Mouse (Mus musculus): ENCODE measurements at regions not wholly inside any gene's neighbourhood (a gene's known extent, or its start where the extent isn't known, plus 50 kb on each side); places are given as distances from the start of the nearest gene placed in this dataset.
"Not testable (repeated sequence)": the region's sequence is repeated elsewhere in the genome, so short reads cannot be mapped to it uniquely, and the experiment has no call there.

DNA sequence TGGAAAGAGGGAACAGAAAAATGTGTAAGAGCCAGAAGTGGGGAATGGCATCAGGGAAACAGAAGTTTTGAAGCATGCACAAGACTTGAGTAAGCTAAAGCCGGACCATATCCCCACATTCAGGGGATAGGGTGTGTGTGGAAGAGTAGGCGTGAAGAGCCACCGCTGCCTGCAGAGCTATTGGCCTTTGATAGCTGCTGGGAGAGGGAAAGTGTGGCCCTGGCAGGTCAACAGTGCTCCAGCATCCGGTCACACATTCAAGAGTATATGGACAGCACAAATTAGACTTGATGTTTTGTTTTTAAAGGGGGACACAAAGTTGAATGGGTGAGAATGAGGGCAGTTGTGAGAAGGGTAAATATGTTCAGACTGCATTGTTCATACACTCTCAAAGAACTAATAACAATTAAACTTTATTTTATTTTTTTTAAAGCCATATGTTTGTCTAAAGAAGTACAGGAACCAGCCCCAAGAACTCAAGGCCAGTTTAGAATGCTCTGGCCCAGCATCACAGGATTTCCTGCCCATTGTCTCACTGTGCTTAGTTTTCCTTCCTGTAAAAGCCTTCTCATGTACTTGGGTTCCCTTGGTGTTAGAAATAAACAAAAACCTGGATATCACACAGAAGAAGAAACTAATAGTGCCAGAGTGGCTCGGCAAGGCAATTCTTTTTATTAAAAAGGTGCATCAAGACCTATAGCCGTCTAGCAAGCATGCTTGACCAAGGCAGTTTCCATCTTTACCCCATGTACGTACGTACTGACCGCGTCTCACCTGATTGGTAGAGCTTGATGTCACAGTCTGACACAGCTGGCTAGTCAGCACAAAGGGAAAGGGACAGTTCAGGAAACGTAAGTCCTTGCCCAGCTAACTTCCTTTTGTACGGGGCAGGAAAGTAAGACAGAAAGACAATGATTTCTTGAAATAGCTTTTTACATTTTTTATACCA lies 144.6 kb upstream of the Rbbp6 start:
- DNase-seq: peak; percentile 39 to 57

DNA sequence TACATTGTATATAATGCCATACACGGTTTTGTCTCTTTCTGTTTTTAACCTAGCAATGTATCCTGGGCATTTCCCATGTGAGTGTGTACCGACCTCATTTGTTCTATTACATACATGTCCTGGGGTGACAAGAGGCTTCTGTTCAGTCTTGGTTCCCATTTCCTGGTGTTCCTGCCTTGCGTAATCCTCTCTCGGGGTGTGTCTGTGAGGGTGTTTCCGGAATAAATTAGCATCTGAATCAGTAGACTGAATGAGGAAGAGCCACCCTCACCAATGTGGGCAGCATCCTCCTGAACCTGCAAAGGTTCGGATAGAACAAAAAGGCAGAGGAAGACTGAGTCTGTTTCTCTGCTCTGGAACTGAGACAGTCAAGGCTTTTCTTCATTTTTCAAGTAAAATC lies 142.1 kb upstream of the Rbbp6 start:
- peak in 1 of 2 experiments; percentile 25 for DNase-seq

DNA sequence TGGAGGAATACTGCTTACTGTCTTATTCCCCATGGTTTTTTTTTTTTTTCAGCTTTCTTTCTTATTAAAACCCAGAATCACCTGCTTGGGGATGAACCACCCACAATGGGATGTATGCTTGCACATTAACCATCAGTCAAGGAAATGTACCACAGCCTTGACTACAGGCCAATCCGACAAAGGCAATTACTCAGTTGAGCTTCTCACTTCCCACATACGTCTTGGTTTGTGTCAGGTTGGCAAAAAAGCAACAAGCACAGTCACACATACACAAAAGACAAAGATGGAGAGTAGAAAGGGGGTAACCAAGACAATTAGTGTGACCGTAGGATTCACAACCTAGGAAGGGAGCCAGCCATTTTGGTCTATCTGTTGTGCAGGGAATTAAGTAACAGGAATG lies 126.4 kb upstream of the Rbbp6 start:
- DNase-seq: no peak

DNA sequence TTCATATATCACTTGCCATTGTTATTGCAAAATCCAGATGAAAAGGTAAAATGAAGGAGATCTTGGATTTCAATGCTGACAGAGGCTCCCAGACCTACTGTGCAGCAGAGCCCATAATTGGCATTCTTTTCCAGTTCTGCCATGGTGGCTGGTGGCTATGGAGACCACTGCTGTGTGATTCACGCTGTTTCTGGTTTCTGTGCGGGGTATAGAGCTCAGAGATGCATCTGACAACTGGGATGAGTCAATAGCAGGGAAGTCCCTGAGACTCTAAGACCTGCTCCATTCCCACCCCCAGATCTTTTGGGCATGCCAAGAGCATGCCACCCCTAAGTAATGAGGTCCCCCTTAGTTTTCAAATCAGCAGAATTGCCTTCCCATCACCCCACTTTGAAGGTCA lies 120.7 kb upstream of the Rbbp6 start:
- no peak for DNase-seq

DNA sequence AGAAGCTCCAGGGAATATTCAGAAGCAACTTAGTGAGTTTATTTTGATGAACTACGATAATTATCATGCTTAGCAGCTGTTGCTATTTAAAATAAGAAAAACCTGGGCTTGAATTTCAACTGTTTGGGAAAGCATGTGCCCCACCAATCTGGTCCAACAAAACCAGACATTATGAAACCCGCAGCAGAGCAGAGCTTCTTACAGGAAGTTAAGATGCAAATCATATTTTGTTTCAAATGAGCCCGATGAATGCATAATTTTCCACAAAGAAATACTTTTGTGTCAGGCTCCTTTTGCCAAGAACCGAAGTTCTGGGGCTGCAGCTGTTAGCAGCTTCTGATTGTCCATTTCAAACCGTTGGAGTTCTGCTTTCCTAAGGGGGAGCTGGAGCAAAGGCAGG lies 118.1 kb upstream of the Rbbp6 start:
- DNase-seq: no peak

DNA sequence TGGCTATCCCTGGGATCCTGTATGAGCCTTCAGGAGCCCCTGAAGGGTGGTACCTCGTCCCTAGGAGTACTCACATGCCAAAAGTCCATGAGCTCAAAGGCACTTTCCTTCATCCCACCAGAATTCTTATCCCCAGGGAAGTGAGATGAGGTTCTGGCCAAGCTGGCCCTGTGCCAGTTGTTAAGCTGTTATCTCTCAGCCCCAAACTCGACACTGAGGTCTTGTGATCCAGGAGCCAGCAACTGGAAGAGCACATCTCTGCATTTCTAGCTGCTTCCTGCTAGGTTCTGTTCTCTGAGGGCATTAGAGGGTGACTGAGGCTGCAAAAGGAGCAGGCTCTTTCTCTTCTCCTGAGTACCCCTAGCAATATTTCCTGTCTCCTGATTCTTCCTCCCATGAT lies 92.1 kb upstream of the Rbbp6 start:
- DNase-seq: peak in 1 of 2 experiments; percentile 17

DNA sequence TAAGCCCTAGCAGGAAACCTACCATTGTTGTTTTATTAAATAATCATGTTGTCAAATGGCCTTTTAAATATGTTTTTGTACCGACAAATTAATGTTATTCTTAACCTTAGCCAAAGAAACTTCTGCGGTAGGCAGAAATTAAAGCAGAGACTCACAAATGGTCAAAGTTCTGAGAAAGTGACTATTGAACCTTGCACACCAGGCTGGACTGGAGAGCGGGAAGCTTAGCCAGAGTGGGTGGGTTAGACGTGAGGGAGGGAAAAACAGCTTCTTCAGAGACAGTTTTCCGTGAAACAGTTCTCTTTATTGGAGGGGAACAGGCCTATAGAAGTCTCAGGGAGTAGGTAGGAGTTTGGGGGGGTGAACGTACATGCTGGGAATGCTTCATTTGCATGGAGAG lies 89.2 kb upstream of the Rbbp6 start:
- peak; percentile 49 to 51 for DNase-seq

DNA sequence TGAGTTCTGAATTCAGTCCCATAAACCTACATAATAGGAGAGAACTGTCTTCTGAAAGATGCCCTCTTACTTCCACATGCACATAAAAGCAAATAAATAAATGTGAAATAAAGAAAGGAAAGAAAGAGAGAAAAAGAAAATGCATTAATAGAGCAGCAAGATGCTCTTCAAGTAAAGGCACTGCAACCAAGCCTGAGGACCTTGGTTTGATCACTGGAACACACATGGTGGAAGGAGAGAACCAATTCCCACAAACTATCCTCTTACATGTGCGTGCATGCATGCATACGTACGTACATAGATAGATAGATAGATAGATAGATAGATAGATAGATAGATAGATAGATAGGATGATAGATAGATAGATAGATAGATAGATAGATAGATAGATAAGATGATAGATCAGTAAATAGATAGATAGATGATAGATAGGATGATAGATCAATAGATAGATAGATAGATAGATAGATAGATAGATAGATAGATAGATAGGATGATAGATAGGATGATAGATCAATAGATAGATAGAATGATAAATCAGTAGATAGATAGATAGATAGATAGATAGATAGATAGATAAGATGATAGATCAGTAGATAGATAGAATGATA lies 83.5 kb upstream of the Rbbp6 start:
- DNase-seq: not testable (repeated sequence)

DNA sequence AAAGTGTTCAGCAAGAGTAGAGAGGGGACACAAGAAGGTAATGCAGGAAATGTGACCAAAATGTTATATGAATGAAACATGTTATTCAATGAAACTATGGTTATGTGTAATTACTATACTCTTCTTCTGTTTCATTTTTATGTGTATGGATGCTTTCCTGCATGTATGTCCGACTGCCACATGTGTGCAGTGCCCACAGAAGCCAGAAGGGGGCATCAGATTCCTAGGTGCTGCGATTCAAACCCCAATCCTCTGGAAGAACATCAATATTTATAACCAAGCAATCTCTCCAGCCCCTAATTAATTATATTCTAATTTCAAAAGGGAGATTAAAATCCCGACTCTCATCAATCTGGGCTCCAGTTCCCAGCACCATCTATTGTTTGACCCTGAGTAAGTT lies 78.7 kb upstream of the Rbbp6 start:
- DNase-seq: no peak

DNA sequence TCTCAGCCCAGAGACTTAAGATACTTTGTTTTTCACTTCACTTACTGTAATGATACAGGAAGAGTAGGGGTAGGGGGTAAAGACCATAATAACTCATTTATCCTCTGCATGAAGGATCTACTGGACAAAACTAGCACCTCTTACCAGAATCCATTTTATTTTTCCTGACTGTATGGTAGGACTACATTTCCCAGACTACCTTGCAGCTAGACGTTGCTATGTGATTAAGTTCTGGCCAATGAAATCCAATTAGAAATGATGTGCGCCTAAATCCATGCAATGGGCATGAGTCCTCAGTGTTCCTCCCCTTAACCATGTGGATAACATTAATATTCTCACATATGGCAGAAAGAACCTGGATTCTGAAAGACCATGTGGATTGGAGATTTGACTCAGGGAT lies 68.3 kb upstream of the Rbbp6 start:
- DNase-seq: no peak

DNA sequence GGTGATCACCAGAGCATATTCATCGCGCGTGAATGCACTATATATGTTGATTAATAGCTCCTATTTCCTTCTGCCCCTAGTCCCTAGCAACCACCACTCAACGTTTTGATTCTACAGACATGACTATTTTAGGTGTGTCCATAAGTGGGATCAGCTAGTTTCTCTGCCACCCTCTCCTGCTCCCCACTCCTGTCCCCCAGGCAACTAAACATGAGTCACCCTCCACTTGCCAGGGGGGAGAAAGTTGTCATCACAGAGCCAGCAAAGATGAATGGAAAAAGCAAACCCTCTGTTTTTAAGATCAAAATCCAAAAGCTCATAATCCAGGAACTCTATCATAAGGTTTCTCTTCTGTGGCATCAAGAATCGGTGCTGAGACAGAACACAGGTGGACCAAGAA lies 59.4 kb upstream of the Rbbp6 start:
- no peak for DNase-seq

DNA sequence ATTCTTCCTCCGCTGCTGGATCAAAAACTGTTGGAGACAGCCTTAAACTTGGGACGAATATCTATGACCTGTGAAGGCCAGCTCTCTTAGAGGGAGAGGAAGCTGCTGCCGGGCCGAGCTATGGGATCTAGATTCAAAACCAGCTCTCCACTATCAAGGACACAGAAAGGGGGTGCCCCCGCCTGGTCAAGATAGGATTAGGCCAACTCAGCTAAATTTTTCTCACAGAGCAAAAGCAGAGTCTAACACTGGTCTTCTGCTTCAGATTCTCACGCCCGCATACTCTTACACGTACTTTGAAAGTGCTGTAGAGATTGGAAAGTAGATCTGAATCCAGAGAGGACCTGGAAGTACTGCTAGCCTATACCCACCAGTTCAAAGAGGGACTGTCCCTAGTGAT lies 56.2 kb upstream of the Rbbp6 start:
- DNase-seq: peak in 1 of 2 experiments; percentile 64

Measured in kidney, postnatal 36 days (tissue).